Mouse (Mus musculus) neural tube, embryonic 12.5 days (tissue): ENCODE measurements around the gene Gm17409. TPM values are rescaled to one million over a fixed set of nuclear protein-coding genes. Genes with fewer than 3 reads are reported as not detected.

Experiments used
- ATAC-seq: fragments of 200-750 bp; cut with Nextera tagmentation; 2 replicates; pipeline ENCODE4 v1.8.0; 2017; ENCODE audit warnings: low read depth, mild to moderate bottlenecking, moderate TSS enrichment, moderate library complexity; ENCODE audit not compliant: low FRiP score
- H3K27ac ChIP-seq: fragments of 300-500 bp; sonication (generic); 2 replicates; pipeline ENCODE4 v1.5.1; 2016
- H3K27me3 ChIP-seq: fragments of 300-500 bp; sonication (generic); replicated peaks from 2 replicates; pipeline ENCODE4 v1.6.1; 2016; ENCODE audit warnings: mild to moderate bottlenecking
- H3K36me3 ChIP-seq: fragments of 300-500 bp; sonication (generic); 2 replicates; pipeline ENCODE4 v1.6.1; 2016; ENCODE audit warnings: mild to moderate bottlenecking
- H3K4me1 ChIP-seq: fragments of 300-500 bp; sonication (generic); 2 replicates; pipeline ENCODE4 v1.6.1; 2016
- H3K4me2 ChIP-seq: fragments of 300-500 bp; sonication (generic); replicated peaks from 2 replicates; pipeline ENCODE4 v1.6.1; 2016; ENCODE audit warnings: mild to moderate bottlenecking
- H3K4me3 ChIP-seq: fragments of 300-500 bp; sonication (generic); 2 replicates; pipeline ENCODE4 v1.5.1; 2016
- H3K9ac ChIP-seq: fragments of 300-500 bp; sonication (generic); 2 replicates; pipeline ENCODE4 v1.6.1; 2016; ENCODE audit warnings: mild to moderate bottlenecking
- H3K9me3 ChIP-seq: fragments of 300-500 bp; sonication (generic); 2 replicates; pipeline ENCODE4 v1.6.1; 2016; ENCODE audit warnings: mild to moderate bottlenecking
- WGBS: fragments of 180-500 bp; shearing (Covaris S2); methylation state at CpG from one replicate; pipeline ENCODE4 v1.1.7; 2016; 5-methylcytosine and 5-hydroxymethylcytosine counted together
- polyA plus RNA-seq: library from polyadenylated mRNA; unstranded; fragments of >200 nt; fragmentation: Nextera tagmentation; extraction: Ambion mirVana; gene quantifications from 2 replicates; pipeline ENCODE4 v1.2.1, GENCODE M21; 2016

The Gm17409 gene
- polyA plus RNA-seq, 1 experiment from 2014 or later = not detected

DNA sequence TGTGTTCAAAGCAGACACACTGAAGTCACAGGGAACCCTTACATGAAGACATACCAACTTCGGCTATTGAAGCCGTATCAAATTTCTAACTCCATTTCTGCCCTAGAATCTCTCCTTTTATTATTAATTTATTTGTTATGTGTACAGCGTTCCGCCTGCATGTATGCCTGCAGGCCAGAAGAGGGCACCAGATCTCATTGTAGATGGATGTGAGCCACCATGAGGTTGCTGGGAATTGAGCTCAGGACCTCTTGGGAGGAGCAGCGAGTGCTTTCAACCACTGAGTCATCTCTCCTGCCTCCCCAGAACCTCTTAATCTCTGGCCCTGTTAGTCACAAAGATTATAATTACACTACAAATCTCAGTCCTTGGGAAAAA, 12.4 kb upstream of the Gm17409 start:
- Histone ChIP-seq H3K36me3 (peaks cover 27% of the 10 kb centered on the region), H3K27me3 (no peaks in the 10 kb centered on the region), H3K27ac (no peak overlapping the region), H3K4me1 (no peaks in the 10 kb centered on the region), H3K4me2 (no peak overlapping the region), H3K9ac (no peak overlapping the region), H3K4me3 (no peak overlapping the region), H3K9me3 (no peaks in the 10 kb centered on the region; the same call in 1 of the 2 replicates)
- 95% methylated on average over 5 of the region's 5 CpGs for WGBS
- ATAC-seq = no peak

DNA sequence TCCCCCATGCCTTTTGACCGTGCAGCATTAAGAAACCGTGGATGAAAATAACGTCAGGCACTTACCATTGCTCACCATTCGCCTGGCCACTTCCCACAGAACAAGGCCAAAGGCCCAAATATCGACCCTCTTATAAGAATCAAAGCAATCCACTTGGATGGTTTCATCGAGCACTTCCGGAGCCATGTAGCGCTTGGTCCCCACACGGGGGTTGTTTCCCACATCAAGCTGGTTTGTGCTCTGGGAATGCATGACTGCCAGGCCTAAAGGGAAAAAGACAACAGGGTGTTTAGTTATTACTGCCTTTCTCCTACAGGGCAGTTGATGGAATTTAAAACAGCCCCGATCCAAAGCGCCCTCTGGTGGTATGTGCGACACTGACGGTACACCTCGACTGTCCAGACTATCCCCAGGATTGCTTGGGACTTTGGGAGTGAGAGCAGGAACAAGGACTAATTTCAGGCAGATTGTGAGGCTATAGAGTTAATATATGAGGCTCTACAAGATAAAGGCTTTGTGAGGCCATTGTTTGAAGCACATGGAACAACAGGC, 11.0 kb upstream of the Gm17409 start:
- WGBS = 86% methylated on average over 14 of the region's 14 CpGs
- ATAC-seq = no peak
- Histone ChIP-seq H3K4me3 (no peak overlapping the region), H3K4me1 (no peaks in the 10 kb centered on the region), H3K27me3 (no peaks in the 10 kb centered on the region), H3K4me2 (no peak overlapping the region), H3K9me3 (no peaks in the 10 kb centered on the region; the same call in 1 of the 2 replicates), H3K9ac (no peak overlapping the region), H3K27ac (no peak overlapping the region), H3K36me3 (peaks cover 30% of the 10 kb centered on the region)

DNA sequence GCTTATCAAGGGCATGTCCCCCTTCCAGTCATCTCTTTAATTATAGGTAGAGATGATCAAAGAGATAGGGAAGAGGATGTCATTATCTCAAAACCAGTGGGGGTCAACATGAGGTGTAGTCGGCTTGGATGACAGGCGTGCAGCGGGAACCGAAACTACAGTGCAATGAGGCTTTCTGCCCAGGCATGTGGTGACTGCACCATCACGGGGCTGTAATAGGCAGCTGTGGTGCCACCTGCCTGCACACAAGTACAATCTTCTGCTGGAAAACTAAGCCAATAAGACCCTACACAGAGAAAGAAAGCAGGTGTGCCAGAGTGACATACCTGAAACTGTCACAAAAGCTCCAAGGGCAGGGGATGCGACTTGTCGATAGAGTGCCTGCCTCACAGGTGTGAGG, 374 bp downstream of the Gm17409 start:
- ATAC-seq = no peak
- Histone ChIP-seq H3K36me3 (peaks cover 37% of the 10 kb centered on the region), H3K4me3 (no peak overlapping the region), H3K9ac (no peak overlapping the region), H3K27ac (no peak overlapping the region), H3K4me2 (no peak overlapping the region), H3K27me3 (no peaks in the 10 kb centered on the region), H3K9me3 (no peaks in the 10 kb centered on the region), H3K4me1 (no peaks in the 10 kb centered on the region)
- WGBS = 95% methylated on average over 7 of the region's 7 CpGs

- ATAC-seq = no peak
- H3K36me3 ChIP-seq = peaks cover 6% of the 10 kb centered on the region; the same call in 1 of the 2 replicates
- no peak overlapping the region for H3K27ac ChIP-seq
- H3K27me3 ChIP-seq = no peaks in the 10 kb centered on the region
- H3K4me1 ChIP-seq = no peaks in the 10 kb centered on the region
- WGBS = 89% methylated on average over 8 of the region's 8 CpGs
- no peaks in the 10 kb centered on the region for H3K9me3 ChIP-seq
- no peak overlapping the region for H3K4me3 ChIP-seq
- no peak overlapping the region for H3K4me2 ChIP-seq
- H3K9ac ChIP-seq = no peak overlapping the region
Measured at GRCm38 (mm10) chr2:58475578-58475977, 5.7 kb downstream of the Gm17409 start.

GRCm38 (mm10) chr2:58476956-58477715, 7.2 kb downstream of the Gm17409 start:
- Histone ChIP-seq H3K27me3 (no peaks in the 10 kb centered on the region), H3K9me3 (no peaks in the 10 kb centered on the region), H3K4me2 (no peak overlapping the region), H3K4me1 (no peaks in the 10 kb centered on the region), H3K4me3 (no peak overlapping the region), H3K9ac (no peak overlapping the region), H3K36me3 (no peaks in the 10 kb centered on the region), H3K27ac (no peak overlapping the region)
- 64% methylated on average over 12 of the region's 12 CpGs for WGBS
- ATAC-seq = peak; percentile 67; the same call in 1 of the 2 replicates

DNA sequence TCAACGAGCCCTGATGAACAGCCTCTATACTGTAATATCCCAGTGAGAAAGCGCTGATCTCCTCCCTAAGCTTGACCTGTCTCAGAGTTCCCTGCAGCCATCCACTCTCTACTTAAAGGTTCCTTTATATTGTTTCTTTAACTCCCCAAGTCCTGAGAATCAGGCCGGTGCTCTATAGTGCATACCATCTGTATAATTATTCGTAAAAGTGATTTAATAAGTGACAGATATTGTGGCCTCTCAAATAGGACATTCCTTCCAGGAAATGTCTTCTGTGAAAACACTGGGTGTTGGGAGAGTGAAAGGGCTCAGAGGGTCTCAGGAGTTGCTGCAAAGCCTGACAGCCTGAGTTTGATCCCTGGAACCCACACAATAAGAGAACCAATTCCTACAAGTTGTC, 8.2 kb downstream of the Gm17409 start:
- Histone ChIP-seq H3K27me3 (no peaks in the 10 kb centered on the region), H3K4me2 (no peak overlapping the region), H3K4me3 (no peak overlapping the region), H3K9ac (no peak overlapping the region), H3K27ac (no peak overlapping the region), H3K9me3 (no peaks in the 10 kb centered on the region), H3K36me3 (no peaks in the 10 kb centered on the region), H3K4me1 (no peaks in the 10 kb centered on the region)
- no peak for ATAC-seq
- 91% methylated on average over 4 of the region's 4 CpGs for WGBS

- ATAC-seq = no peak
- Histone ChIP-seq H3K9me3 (no peaks in the 10 kb centered on the region), H3K9ac (no peak overlapping the region), H3K4me3 (no peak overlapping the region), H3K27ac (no peak overlapping the region), H3K36me3 (no peaks in the 10 kb centered on the region), H3K4me2 (no peak overlapping the region), H3K4me1 (no peaks in the 10 kb centered on the region), H3K27me3 (no peaks in the 10 kb centered on the region)
- 84% methylated on average over 10 of the region's 10 CpGs for WGBS
Measured at GRCm38 (mm10) chr2:58479536-58479935, 9.6 kb downstream of the Gm17409 start.

- Histone ChIP-seq H3K9me3 (no peaks in the 10 kb centered on the region), H3K27me3 (no peaks in the 10 kb centered on the region), H3K36me3 (no peaks in the 10 kb centered on the region), H3K4me2 (no peak overlapping the region), H3K27ac (no peak overlapping the region), H3K4me3 (no peak overlapping the region), H3K9ac (no peak overlapping the region), H3K4me1 (no peaks in the 10 kb centered on the region)
- 83% methylated on average over 6 of the region's 6 CpGs for whole genome bisulfite sequencing
- ATAC-seq = no peak
Measured at GRCm38 (mm10) chr2:58480764-58481163, 10.8 kb downstream of the Gm17409 start.

DNA sequence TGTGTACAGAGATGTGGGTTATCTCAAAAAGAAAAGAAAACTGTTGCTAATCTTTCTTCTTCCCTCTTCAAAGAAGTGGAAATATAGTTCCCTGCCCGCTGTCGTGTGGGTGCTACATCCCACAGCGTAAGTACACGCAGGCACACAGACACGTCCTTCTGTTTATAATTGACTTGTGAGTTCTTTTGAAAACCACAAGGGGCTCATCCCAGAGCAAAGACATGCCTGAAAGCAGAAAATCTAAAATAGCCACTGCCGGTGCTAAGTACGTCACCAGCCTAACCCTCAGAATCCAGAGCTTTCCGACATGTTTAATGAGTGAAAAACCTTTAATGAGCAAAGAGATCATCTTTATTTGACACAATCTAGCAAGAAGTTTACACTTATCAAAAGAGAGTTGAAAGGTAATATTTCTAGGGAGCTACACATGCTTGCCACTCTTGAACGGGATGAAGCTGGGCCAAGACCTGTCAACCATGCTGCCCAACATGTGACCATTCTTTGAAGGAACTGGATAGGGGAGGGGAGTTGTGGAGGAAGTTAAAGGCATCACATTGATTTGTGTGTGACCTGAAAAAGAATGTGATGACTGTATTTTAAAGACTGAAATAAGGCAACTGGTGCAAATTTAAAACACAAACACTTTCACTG, 11.7 kb downstream of the Gm17409 start:
- Histone ChIP-seq H3K9me3 (no peaks in the 10 kb centered on the region), H3K4me1 (no peaks in the 10 kb centered on the region), H3K9ac (no peak overlapping the region), H3K4me2 (no peak overlapping the region), H3K27ac (no peak overlapping the region), H3K36me3 (no peaks in the 10 kb centered on the region), H3K4me3 (no peak overlapping the region), H3K27me3 (no peaks in the 10 kb centered on the region)
- no peak for ATAC-seq
- WGBS = 84% methylated on average over 9 of the region's 9 CpGs

DNA sequence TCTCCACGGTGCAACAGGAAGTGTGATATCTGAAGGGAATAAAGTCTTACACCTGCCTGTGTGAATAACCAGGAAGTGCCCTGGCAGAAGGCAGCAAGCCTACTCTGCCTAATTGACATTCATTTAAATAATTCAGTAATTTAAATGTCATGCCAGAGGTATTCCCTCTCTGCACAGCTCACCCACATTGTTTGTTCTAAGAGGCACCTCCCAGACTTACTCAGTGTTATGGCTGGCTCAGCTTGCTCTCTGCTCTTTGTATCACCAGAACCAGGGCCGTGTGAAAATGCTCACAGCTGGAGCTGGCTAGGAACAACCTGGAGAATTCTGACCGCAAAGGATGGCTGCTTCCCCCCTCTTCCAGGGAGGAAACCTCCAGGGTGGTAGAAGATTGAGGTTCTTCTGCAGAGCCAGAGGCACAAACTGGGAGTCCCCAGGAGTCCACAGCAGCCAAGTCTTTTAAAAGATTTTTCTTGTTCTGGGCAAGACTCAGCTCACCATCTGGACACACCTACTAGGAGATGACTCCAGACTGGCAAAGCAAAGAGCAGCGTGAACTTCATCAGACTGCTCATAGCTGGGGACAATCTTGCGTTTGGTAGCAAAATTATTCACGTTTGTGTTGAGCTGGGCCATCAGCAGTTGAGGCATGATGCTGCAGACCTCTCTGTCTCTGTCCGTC, 14.5 kb downstream of the Gm17409 start:
- no peak for ATAC-seq
- Histone ChIP-seq H3K9ac (no peak overlapping the region), H3K9me3 (no peaks in the 10 kb centered on the region), H3K27me3 (no peaks in the 10 kb centered on the region), H3K4me3 (no peak overlapping the region), H3K27ac (no peak overlapping the region), H3K36me3 (no peaks in the 10 kb centered on the region), H3K4me1 (no peaks in the 10 kb centered on the region; the same call in 1 of the 2 replicates), H3K4me2 (no peak overlapping the region)
- 73% methylated on average over 7 of the region's 7 CpGs for WGBS

DNA sequence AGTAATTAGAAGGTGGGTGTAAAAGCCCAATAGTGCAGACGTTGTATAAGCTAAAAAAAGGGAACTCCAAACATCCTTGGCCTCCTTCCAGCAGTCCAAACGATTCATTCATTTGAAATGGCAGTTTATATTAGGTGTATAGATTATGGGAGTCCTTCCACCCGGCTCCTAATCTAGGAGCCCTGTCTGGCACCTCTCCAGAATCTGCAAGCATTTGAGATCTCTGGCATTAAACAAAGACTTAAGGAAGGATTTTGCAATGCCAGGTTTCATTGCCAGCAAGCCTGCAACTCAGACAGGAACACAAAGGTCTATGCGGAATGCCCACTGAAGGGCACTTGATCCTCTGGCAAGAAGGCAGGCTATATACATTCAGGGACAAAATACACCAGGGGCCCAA, 15.2 kb downstream of the Gm17409 start:
- no peak overlapping the region for H3K4me2 ChIP-seq
- no peaks in the 10 kb centered on the region for H3K9me3 ChIP-seq
- no peak overlapping the region for H3K4me3 ChIP-seq
- H3K27ac ChIP-seq = no peak overlapping the region
- WGBS = 68% methylated on average over 4 of the region's 4 CpGs
- no peak for ATAC-seq
- H3K4me1 ChIP-seq = no peaks in the 10 kb centered on the region; the same call in 1 of the 2 replicates
- no peaks in the 10 kb centered on the region for H3K36me3 ChIP-seq
- H3K9ac ChIP-seq = no peak overlapping the region
- H3K27me3 ChIP-seq = no peaks in the 10 kb centered on the region

GRCm38 (mm10) chr2:58485683-58486082, 15.8 kb downstream of the Gm17409 start:
- Histone ChIP-seq H3K4me3 (no peak overlapping the region), H3K4me2 (no peak overlapping the region), H3K9ac (no peak overlapping the region), H3K27me3 (no peaks in the 10 kb centered on the region), H3K9me3 (no peaks in the 10 kb centered on the region), H3K36me3 (no peaks in the 10 kb centered on the region), H3K4me1 (no peaks in the 10 kb centered on the region; the same call in 1 of the 2 replicates), H3K27ac (no peak overlapping the region)
- ATAC-seq = no peak
- WGBS = 88% methylated on average over 3 of the region's 3 CpGs
